Mouse (Mus musculus) megakaryocyte progenitor cell, adult 5-6 weeks (primary cell): ENCODE measurements around the gene Hnrnpf. TPM values are rescaled to one million over a fixed set of nuclear protein-coding genes. Genes with fewer than 3 reads are reported as not detected.

Experiments
- ATAC-seq: replicated peaks from 2 replicates; pipeline ENCODE4 v1.8.0; 2016; ENCODE audit warnings: mild to moderate bottlenecking, moderate TSS enrichment, inconsistent platforms; ENCODE audit not compliant: poor library complexity
- total RNA-seq, 2 experiments: library from RNA; stranded (forward) in 1 of 2; stranded (reverse) in 1 of 2; fragments of 157-497, 149-512 nt in 1 of 2; fragments of 200-1000 nt in 1 of 2; gene quantifications; 2 replicates each; pipeline versions ENCODE4 v1.2.3 to v1.2.4; 2015 to 2017

Gene Hnrnpf
- total RNA-seq, 2 experiments from 2014 or later: 683 to 1,301 TPM

DNA sequence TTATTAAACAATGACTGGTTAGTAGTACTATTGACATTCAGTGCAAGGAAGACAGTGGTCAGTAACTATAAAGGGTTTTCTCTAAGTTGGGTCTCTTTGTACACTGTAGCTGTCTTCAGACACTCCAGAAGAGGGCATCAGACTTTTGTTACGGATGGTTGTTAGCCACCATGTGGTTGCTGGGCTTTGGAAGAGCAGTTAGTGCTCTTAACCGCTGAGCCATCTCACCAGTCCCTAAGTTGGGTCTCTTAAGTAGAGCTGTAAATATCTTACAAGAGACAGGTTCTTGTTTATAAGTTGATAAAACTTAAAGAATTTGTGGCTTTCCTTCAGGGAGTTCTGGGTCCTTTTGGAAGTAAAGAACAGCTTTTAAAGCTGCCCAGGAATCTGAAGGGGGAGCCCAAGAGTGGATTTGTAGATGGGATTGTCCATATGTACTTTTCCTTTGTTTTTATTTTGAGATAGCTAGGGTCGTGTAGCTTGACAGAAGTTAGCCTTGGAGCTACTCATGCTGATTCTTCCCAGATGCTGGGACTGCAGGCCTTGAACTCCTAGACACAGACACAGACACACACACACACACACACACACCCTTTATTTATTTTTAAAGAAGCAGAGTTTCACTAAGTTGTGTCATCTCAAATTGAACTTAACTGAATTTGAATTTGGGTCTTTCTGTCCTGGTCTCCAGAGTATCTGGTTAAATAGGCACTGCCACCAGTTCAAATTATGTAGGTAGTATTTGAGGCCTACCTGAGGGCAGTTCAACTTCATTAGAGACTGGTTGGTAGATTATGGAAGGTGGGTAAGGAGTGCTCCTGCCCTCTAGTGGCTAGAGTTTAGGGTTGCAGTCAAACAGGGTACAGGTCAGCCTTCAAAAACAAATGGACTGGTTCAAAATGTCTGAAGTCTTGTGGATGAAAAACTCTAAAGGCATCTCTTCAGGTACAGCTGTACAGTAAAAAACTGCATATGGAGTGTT, 20.8 kb downstream of the Hnrnpf start:
- ATAC-seq: peak; percentile 49

DNA sequence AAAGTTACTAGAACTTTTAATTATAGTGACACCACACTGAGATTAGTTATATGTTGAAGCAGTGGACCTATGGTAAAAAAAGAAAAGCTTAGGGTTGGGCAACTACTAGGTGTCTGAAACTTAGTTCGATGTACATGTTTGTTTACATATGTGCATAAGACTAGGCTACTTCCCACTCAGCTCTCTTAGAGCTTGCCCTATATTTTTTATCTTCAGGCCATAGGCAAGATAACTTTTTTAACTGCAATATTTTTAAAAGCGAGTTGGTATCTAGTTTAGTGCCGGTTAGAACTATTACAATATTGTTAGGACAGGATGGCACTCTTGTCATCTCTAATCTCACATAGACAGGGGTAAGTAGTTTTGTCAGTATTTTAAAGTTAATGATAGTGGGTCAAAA, 21.9 kb downstream of the Hnrnpf start:
- ATAC-seq: no peak

DNA sequence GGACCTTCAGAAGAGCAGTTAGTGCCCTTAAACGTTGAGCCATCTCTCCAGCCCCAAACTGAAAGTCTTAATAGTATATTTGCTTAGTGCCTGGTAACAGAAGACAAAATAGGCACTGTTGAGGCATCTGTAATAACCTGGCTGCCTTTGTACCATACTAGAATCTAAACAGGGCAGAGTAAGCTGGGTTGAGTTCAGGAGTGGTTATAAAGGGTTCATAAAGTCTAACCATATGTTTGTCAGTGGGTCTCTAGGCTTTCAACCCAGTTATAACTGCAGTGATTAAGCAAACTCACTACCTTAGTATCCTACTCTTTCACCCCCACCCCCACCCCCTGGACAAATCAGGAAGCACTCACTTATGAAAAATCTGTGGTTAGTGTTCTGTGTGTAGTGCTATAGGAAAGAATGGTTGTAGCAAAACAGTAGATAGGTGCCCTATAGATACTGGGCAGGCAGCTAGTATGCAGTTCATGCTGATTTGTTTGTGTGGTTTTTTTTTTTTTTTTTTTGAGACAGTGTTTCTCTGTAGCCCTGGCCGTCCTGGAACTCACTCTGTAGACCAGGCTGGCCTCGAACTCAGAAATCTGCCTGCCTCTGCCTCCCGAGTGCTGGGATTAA, 26.9 kb downstream of the Hnrnpf start:
- ATAC-seq: peak; percentile 32

GRCm38 (mm10) chr6:117927955-117928354, 27.8 kb downstream of the Hnrnpf start:
- ATAC-seq: no peak

GRCm38 (mm10) chr6:117928746-117929145, 28.6 kb downstream of the Hnrnpf start:
- ATAC-seq: no peak

- no peak for ATAC-seq
Measured at GRCm38 (mm10) chr6:117929945-117930655, 30.0 kb downstream of the Hnrnpf start.

GRCm38 (mm10) chr6:117932325-117933051, 32.4 kb downstream of the Hnrnpf start:
- peak; percentile 78 for ATAC-seq

DNA sequence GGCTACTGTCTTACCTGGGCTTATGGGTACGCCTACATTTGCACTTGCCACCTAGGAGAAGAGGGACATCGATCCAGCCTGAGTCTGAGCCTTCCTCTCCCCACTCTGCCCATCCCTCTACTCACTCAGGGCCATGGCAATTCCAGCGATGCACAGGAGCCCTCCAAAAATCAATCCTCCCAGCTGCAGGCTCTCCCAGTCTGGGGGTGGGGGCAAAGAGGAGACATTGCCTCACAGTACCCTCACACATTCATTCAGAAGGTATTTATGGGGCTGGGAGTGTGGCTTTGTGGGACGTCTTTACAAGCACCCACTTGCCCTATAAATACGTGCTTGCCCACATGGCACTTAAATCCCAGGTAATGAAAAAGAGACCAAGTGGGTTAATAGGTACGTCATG, 34.2 kb downstream of the Hnrnpf start:
- no peak for ATAC-seq

GRCm38 (mm10) chr6:117935681-117936612, 35.8 kb downstream of the Hnrnpf start:
- ATAC-seq: peak; percentile 68

DNA sequence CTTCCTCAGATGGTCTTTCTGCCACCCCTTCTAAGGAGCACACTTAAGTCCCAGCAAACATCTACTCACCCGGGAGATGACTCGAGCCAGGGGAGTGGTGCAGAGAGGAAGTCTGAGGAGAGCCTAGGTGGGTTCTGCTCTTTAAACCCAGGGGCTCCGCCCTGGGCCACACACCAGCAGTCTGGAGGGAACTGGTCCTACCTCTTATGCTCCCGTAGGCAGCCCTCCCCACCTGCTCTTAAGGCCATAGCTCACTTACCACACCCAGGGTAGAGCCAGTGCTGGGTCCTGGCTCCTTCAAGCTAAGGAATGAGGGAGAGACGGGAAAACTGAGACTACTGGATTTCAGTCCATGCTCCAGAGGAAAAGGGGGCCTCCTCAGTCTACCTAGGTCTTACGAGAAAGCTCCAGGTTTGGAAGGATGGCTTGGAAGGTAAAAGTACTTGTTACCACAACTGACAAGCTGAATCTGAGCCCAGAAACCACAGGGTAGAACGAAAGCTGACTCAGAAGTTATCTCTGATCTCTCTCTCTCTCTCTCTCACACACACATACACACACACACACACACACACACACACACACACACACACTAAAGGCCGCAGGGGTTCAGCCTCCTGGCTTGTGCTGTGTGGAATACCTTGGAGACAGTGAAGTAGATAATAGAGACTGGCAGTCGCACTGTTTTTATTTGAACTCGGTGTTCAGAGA, 37.3 kb downstream of the Hnrnpf start, which contains the start of gene Fxyd4:
Gene Fxyd4 (minus strand): TSS at position 471 of the 711 bp plus-strand sequence.
- ATAC-seq: no peak

GRCm38 (mm10) chr6:117938951-117939350, 38.8 kb downstream of the Hnrnpf start:
- ATAC-seq: no peak

DNA sequence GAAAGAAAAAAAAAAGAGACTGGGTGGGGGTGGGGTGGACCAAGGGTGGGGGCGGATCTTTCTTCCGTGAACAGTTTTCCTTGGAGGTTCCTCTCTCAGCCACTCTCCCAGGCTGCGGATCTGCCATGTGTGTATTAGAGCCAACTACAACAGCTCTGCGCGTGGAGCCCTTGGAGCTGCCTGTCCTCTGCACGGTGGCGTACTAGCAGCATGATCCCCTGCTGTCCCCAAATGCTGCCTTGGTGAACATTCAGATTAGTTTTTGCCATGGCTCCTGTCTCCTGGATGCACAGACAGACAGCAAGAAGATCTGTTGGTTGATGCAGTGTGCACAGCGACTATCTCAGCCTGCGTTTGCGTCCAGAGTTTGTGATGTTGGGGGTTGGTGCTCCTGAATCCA, 42.6 kb downstream of the Hnrnpf start:
- no peak for ATAC-seq

DNA sequence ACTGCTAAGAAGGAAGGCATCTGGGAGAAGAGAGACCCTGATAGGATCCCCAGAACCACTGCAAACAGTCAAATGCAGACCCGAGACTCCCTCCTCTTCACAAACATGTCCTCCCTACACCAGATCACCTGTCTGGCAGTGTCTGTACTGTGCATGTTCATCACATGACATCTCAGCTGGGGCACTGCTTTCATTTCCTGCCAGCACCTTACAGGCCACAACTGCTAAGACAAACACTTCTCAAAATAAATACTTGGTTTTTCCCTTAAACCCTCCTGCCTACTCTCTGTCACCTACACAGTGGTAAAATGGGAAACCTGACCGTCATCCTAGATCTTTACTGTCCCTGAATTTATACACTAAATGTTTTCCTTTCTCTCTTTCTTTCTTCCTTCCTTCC, 43.8 kb downstream of the Hnrnpf start:
- ATAC-seq: no peak

- ATAC-seq: peak; percentile 57; the same call in 1 of the 2 replicates
Measured at GRCm38 (mm10) chr6:117952330-117952729, 52.2 kb downstream of the Hnrnpf start.

- no peak for ATAC-seq
Measured at GRCm38 (mm10) chr6:117956161-117956560, 56.0 kb downstream of the Hnrnpf start.

DNA sequence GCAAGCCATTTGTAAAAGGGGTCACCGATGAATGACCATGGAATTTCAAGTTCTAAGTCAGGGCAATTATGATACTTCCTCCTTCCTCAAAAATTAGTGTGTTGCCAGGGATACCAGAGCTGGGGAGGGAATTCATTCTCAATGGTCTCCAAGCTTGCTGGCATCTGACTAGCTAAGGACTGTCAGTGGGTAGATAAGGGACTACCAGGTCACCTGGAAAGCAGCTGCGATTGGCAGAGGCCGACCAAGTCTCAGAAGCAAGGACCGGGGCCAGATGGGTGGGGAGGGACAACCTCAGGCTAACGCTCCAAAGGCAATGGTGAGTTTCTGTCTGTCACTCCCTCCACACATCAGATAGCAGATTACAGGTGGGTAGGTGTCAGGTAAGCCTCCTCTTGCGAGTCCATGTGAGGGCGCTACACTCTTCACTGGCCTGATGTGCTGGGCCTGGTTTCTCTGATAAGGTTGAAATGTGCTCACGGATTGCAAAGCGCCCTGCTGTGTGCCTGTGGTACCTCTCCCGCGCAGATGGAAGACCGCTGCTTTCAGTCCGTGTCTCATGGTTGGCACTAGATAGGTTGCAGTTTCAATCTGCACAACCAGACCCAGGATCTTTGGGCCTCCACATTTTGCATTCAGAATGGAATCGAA, 56.9 kb downstream of the Hnrnpf start:
- peak; percentile 61 for ATAC-seq

DNA sequence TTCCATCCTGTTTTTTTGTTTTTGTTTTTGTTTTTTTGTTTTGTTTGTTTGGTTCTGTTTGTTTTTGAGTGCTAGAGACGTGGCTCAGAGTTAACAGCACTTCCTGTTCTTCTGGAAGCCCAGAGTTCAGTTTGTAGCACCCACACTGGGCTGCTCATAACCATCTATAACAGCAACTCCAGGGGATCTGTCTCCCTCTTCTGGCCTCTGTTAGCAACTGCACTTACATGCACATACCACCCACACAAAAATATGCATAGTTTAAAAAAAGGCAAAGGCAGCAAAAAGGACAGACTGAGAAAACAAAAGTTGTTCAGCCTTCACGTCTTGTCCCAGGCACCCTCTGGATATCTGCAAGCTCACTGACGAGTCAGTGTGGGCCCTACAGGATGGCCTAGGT, 63.1 kb downstream of the Hnrnpf start:
- ATAC-seq: no peak; the same call in 1 of the 2 replicates

DNA sequence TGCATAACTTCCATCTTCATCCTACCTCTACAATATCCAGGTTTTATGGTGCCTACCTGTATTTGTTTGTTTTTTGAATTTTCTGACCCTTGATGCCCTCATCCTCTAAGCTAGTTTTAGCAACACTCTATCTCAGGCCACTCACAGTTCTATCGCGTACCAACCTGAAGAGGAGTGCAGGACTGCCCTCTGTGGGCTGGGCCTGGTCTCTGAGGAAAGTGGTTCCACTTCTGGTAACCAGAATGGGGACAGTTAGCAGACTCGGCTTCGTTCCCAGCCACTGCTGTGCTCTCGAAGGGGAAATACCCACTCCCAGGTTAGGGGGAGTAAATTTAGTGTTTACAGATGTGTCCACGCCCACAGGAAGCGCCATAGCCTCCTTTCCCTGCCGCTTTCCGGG, 66.6 kb downstream of the Hnrnpf start:
- peak; percentile 76 for ATAC-seq
